Mouse (Mus musculus) left cerebral cortex, adult 8-10 months (tissue): ENCODE measurements around the gene Tnrc6b. TPM values are rescaled to one million over a fixed set of nuclear protein-coding genes. Genes with fewer than 3 reads are reported as not detected.
"Not testable (repeated sequence)": the region's sequence is repeated elsewhere in the genome, so short reads cannot be mapped to it uniquely, and the experiment has no call there.

Source experiments
- DNase-seq, 2 experiments: peaks; one replicate each; pipeline ENCODE4 v3.0.0; 2022; ENCODE audit warnings: low spot score in 2 of 2
- total RNA-seq, 4 experiments: library from RNA; stranded (reverse); gene quantifications; 2 replicates each; pipeline ENCODE4 v1.2.4; 2022

Tnrc6b gene
- total RNA-seq, 4 experiments from 2014 or later: 92.1 to 137 (median 115) TPM

DNA sequence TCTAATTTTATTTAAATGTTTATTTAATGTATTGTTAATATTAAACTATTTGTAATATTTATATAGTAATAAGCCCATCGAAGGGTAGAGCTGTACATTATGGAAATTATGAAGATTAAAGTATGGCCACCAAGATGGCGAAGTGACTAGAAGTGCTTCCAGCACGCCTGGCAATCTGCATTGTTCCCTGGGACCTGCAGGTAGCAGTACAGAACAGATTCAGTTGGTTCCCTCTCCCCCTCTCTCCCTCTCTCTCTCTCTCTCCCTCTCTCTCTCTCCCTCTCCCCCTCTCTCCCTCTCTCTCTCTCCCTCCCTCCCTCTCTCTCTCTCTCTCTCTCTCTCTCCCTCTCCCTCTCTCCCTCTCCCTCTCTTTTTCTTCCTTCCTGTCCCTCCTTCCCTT lies 199.1 kb downstream of the Tnrc6b start:
- no peak for DNase-seq

- DNase-seq: no peak
These were observed 199.8 kb downstream of the Tnrc6b start for GRCm38 (mm10) chr15:80910790-80911531.

- DNase-seq: no peak
These were observed 201.1 kb downstream of the Tnrc6b start for GRCm38 (mm10) chr15:80912175-80912574.

GRCm38 (mm10) chr15:80913803-80914202 lies 202.7 kb downstream of the Tnrc6b start:
- no peak for DNase-seq

DNA sequence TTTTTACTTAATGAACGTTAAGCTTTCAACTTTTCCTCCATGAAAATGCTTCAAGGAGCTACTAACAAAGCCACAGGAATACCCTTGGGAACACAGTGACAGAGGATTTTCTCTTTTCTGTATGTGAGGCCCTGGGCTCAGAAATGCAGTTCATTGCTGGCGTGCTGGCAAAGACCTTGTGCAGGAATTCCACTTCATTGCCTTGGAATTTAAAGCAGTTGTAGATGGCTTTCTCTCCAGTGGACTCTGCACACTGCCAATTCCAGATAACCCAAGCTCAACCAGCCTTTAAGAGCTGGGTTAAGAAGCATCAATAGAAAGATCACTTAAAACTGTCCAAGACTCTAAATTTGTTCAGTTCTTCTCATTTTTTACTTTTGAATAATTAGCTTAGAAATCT lies 204.7 kb downstream of the Tnrc6b start:
- DNase-seq: no peak

GRCm38 (mm10) chr15:80916621-80917020 lies 205.5 kb downstream of the Tnrc6b start:
- DNase-seq: no peak

DNA sequence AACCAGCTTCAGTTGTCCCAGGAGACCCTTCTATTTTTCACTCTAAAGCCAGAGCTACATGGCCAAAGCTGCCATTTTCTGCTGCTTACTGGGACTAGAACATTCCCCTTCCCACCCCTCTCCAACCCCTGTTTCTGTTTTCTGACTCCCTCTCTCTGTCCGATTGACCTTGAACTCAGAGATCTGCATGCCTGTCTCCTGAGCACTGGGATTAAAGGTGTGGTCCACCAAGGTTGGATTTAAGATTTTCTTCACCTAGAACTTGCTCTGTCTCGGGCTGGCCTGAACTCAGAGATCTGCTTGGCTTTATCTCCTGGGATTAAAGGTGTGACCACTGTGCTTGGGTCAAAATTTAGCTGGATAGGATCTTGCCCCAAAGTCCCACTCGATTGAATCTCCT lies 209.2 kb downstream of the Tnrc6b start:
- no peak for DNase-seq

- no peak for DNase-seq
These were observed 210.7 kb downstream of the Tnrc6b start for GRCm38 (mm10) chr15:80921781-80922180.

- DNase-seq: no peak
These were observed 213.1 kb downstream of the Tnrc6b start for GRCm38 (mm10) chr15:80924211-80924610.

DNA sequence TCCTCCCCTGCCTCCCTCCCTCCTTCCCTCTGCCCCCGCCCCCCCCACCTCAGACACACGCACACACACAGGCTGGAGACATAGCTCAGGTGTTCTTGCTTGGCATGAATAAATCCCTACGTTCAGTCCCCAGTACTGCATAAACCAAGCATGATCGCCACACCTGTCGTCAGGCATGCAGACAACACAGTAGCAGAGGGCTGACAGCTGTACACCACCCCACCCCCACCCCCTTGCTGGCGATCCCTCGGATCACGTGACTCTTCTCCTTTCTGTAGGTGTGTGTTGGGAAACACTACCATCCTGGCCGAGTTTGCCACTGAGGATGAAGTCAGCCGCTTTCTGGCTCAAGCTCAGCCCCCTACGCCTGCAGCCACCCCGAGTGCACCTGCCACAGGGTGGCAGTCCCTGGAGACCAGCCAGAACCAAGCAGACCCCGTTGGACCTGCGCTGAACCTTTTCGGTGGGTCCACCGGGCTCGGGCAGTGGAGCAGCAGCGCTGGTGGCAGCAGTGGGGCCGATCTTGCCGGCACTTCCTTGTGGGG lies 217.8 kb downstream of the Tnrc6b start:
- DNase-seq: no peak

- no peak for DNase-seq
These were observed 219.0 kb downstream of the Tnrc6b start for GRCm38 (mm10) chr15:80930048-80930571.

DNA sequence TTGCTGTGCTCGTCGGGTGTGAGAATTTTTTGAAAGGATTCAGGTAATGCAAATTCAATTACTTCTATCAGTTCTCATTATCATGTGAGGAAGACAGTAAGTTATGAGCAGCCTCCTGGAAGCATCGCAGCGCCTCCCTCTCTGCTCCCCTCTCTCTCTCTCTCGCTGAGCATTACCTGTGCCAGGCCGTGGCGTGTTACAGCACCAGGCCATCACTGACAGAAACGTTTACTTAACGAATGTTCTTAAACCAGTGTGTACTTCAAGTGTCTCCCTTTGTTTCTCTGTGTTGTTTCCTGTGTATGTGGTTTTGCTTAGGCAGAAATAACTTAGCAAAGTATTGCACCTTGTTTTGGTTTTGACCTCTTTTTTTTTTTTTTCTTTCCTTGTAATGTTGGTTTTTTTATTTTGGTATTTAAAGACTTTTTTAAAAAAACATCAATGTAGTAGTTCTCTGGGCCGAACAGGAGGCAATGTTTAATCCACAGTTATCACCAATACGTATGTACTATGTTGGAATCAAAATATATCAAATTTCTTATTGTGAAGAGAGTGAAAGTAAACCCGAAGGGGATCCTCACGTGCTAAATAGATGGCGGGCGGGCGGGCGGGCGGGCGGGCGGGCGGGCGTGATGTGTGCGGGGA lies 219.7 kb downstream of the Tnrc6b start:
- not testable (repeated sequence) for DNase-seq

GRCm38 (mm10) chr15:80931345-80931960 lies 220.3 kb downstream of the Tnrc6b start:
- DNase-seq: no peak

- DNase-seq: no peak
These were observed 223.7 kb downstream of the Tnrc6b start for GRCm38 (mm10) chr15:80934841-80935240.

DNA sequence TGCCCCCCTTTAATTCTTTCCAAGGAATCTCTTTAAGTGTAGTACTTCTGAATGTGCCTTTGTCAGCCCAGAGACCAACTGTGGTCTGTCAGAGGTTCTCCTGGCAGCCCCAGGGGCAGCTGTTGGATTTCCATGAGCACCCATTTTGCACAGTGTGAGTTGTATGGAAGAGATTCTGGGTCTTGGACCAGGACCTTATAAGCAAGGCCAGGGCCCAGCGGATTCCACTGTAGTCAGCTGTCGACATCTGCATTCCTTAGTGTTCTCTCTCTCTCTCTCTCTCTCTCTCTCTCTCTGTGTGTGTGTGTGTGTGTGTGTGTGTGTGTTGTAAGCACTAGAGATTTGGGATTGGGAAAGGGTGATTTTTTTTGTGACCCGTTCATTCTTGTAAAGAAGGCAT lies 225.6 kb downstream of the Tnrc6b start:
- no peak for DNase-seq

- no peak for DNase-seq
These were observed 227.5 kb downstream of the Tnrc6b start for GRCm38 (mm10) chr15:80938615-80939014.

DNA sequence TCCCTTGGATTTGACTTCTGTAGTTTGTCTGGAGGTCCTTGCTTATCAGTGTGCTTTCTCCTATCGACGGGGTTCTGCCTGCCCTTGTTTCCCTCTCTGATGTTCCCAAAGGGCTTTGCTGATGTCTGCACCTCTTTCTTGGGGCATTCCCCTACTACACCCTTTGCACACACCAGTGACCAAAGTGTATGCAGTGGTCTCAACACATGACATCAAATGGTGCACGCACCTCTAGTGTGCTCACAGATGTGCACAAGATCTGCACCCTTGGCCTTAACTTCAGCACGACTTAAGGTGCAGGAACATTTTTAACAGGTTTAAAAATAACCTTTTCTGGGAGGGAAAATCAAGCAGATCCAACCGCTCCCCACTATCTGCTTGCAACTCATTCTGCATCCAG lies 228.3 kb downstream of the Tnrc6b start:
- no peak for DNase-seq

DNA sequence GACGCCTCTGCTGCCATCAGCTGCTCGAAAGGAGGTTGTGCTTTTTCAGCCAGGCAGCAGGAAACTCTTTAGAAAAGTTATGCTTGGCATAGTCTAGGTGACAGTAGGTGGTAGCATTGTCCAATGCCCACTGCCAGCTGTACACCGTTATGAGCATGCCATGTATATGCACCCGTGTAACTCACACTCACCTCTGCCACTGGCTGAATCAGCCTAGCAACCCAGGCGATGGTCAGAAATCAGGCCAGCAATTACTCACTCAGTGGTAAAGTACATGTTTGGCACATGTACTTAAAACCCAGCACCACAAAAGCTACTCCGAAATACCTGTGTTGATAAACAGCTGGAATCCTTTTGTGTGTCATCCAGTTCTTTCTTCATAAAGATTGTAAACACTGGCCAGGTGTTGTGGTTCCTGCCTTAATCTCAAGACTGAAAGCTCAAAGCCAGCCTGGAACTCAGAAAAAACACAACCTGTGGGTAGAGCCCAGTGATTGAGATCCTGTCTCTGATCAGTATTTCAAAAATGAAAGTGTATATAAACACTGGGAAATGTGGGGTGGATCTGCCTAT lies 230.4 kb downstream of the Tnrc6b start:
- no peak for DNase-seq

DNA sequence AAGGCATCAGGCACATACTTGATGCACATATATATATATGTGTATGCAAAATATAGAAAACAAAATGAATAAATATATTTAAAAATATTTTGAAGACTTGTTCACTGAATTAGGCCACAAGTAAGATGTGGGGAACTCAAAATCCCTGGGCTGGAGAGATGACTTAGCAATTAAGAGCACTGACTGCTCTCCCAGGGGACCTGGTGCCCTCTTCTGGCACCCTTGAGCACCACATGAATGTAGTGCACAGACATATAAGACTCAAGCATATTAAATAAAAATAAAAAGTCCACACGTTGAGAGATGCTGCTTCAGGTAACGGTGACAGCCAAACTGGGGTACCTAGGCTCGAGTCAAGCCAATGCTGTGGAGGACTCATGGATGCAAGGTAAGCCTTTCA lies 234.7 kb downstream of the Tnrc6b start:
- DNase-seq: no peak

DNA sequence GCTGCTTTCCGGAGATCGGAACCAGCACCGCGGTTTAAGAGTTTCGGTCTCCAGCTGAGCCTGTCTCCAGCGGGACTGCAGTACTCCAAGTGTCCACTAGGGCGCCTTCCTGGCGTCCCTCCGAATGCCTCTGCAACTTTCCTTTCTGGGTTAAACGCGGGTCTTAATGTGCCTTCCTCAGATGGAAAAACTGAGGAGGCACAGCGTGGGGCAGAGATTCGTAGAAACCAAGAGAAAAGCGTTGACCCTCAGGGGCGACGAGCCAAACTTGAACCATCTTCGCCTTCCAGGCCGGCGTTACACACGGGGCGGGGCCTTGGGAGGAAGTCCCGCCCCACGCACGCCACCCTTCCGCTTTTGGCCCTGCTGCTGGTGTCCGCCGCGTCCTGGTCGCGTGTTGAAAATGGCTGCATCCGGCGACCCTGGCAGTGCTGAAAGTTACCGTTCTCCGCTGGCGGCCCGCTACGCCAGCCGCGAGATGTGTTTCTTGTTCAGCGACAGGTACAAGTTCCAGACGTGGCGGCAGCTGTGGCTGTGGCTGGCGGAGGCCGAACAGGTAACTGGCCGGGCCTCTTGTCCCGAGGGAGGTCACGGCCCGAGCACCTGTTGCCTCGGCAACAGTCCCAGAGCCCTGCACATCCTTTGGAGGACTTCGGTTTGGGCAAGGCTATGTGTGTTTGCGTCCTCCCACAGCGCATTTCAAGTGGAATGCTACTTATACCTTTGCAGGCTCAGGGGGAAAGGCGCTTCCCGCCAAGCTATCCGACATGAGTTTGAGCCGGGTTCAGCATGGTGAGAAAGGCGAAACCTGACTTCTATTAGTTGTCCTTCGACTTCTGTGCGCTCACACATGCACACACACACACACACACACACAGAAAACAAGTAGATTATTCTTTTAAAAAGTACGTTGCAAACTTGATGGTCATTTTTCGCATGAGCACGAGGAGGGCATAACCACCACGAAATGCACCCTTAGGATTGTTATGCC lies 237.3 kb downstream of the Tnrc6b start, which contains the start of gene Adsl:
Gene Adsl (plus strand): TSS at position 346 of the 991 bp plus-strand sequence.
- peak; percentile 76 to 85 for DNase-seq
